Mouse (Mus musculus): ENCODE measurements around the gene Vmn2r101.

DNA sequence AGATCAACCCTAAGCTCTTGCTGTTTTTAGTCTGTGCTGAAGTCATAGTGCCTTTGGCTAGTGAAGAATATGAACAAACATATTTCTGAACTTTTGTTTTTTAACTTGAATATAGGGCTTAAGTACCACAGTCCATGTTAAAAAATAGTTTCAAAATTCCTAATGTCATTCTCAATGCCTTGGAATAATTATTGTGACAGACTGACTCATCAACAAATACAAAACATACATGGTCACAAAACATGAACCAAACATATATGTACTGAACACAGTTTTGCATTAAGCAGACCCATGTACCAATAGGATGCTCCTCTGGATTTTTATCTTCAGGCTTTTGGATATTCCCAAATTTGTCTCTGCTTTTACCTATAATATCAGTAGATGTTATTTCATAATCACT, at the start of gene Vmn2r101:
- TF ChIP-seq CTCF (IDR thresholded peaks at IDR 0.05; ENCODE audit: low read depth) (no peak), EP300 (IDR thresholded peaks at IDR 0.05; ENCODE audit: low read depth) (no peak)

Measured in liver, embryonic 14.5 days (tissue).